Comparison of ENCODE assay signal across 34 mouse cellular contexts in genomic region chr12:85708556-85708955, GRCm38 (mm10). TPM values are rescaled to one million over a fixed set of nuclear protein-coding genes. Genes with fewer than 3 reads are reported as not detected.
"Had no signal": no experiment of that assay in that cellular context is flagged by ENCODE, and none has a peak within 500 bp of the region (broad histone marks: within the 10 kb centered on the region; RNA-seq: fewer than 3 reads in every experiment).

No protein-coding gene starts in this region.

- H3K4me3 ChIP-seq: heart, embryonic 12.5 days; heart, embryonic 13.5 days; heart, embryonic 15.5 days; hindbrain, embryonic 10.5 days; hindbrain, embryonic 12.5 days; hindbrain, embryonic 13.5 days; hindbrain, embryonic 15.5 days; intestine, embryonic 15.5 days; kidney, embryonic 15.5 days; layer of hippocampus, adult 2 months; left cerebral cortex, adult 2 months had no signal

- H3K4me2 ChIP-seq: heart, embryonic 12.5 days; heart, embryonic 13.5 days; heart, embryonic 15.5 days; hindbrain, embryonic 12.5 days; hindbrain, embryonic 13.5 days; hindbrain, embryonic 14.5 days; hindbrain, embryonic 15.5 days; intestine, embryonic 15.5 days; kidney, embryonic 15.5 days had no signal

- H3K9ac ChIP-seq: heart, embryonic 12.5 days; heart, embryonic 13.5 days; heart, embryonic 15.5 days; hindbrain, embryonic 12.5 days; hindbrain, embryonic 13.5 days; hindbrain, embryonic 14.5 days; hindbrain, embryonic 15.5 days; intestine, embryonic 15.5 days; kidney, embryonic 15.5 days had no signal

- ATAC-seq: hindbrain, embryonic 16.5 days; hindbrain, postnatal 0 days; inflammation-experienced regulatory T-cells, adult 6 months; intestine, embryonic 15.5 days; intestine, embryonic 16.5 days; intestine, postnatal 0 days had no signal

- H3K9me3 ChIP-seq: heart, embryonic 12.5 days; heart, embryonic 13.5 days; heart, embryonic 15.5 days; hindbrain, embryonic 10.5 days; hindbrain, embryonic 12.5 days; hindbrain, embryonic 13.5 days; hindbrain, embryonic 15.5 days; intestine, embryonic 15.5 days; kidney, embryonic 15.5 days had no signal

- DNase-seq: heart, postnatal 10 days; heart, postnatal 14 days; heart, postnatal 36 days; heart, postnatal 4 days; kidney, adult 11 months; kidney, adult 18-20 months; kidney, adult 2 months; kidney, adult 8-10 months; kidney, adult 9 months; kidney, postnatal 10 days; kidney, postnatal 14 days; kidney, postnatal 25 days; kidney, postnatal 36 days; kidney, postnatal 4 days; layer of hippocampus, adult 9-11 months; layer of hippocampus, postnatal 36 days had no signal

- H3K27ac ChIP-seq: heart, embryonic 13.5 days; heart, embryonic 15.5 days; hindbrain, embryonic 10.5 days; hindbrain, embryonic 12.5 days; hindbrain, embryonic 13.5 days; hindbrain, embryonic 14.5 days; hindbrain, embryonic 15.5 days; hindbrain, postnatal 0 days; intestine, embryonic 15.5 days; kidney, embryonic 15.5 days; kidney, postnatal 0 days; layer of hippocampus, adult 2 months; left cerebral cortex, adult 2 months had no signal

- H3K36me3 ChIP-seq: heart, embryonic 12.5 days; heart, embryonic 13.5 days; heart, embryonic 15.5 days; hindbrain, embryonic 10.5 days; hindbrain, embryonic 12.5 days; hindbrain, embryonic 13.5 days; hindbrain, embryonic 15.5 days; intestine, embryonic 15.5 days; kidney, embryonic 15.5 days had no signal

- H3K27me3 ChIP-seq: heart, embryonic 12.5 days; heart, embryonic 15.5 days; intestine, embryonic 15.5 days had no signal

RNA-seq across cellular contexts. Expression of gene Batf, which starts 22.1 kb away (rescaled TPM):
- total RNA-seq: hindbrain, postnatal 0 days had no signal
